Mouse (Mus musculus): ENCODE results near the gene Cldn5. TPM values are rescaled to one million over a fixed set of nuclear protein-coding genes. Genes with fewer than 3 reads are reported as not detected.

Gene Cldn5
- polyA plus RNA-seq, 1 experiment: 0.35 TPM

DNA sequence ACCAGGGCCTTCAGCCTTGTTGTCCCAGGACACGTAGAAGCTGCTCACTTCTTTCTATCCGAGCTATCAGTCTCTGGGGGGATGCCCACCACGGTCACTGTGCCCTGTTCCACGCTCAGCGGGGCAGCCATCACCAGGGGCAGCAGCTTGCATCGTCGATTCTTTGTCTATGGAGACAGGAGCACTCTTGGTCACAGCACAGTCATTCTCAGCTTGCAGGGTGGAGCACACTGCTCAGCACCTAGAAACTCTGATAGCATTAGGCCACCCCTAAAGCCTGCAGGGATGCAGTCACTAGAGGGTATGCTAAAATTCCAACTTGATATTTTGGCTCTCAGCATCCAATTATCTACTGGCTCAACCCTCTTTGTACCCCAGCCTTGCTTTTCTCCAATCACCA is 8.4 kb downstream of the Cldn5 start:
- Histone ChIP-seq H3K4me2 (ENCODE audit: low read depth) (no peak overlapping the region), H3K27me3 (ENCODE audit: control insufficient read depth, insufficient read depth, insufficient read length) (no peaks in the 10 kb centered on the region), H3K79me2 (ENCODE audit: control insufficient read depth, insufficient read depth) (no peaks in the 10 kb centered on the region), H3K4me3 (no peak overlapping the region), H3ac (ENCODE audit: control insufficient read depth, insufficient read length) (no peak overlapping the region), H3K36me3 (ENCODE audit: control insufficient read depth, insufficient read depth) (no peaks in the 10 kb centered on the region)
- TF ChIP-seq SRF (IDR thresholded peaks at IDR 0.05; ENCODE audit: control insufficient read depth, insufficient read length, low read depth) (no peak), CEBPB (IDR thresholded peaks at IDR 0.05; ENCODE audit: insufficient read depth, poor library complexity, severe bottlenecking) (no peak), TCF3 (IDR thresholded peaks at IDR 0.05; ENCODE audit: insufficient read length, low read depth) (no peak), TCF12 (IDR thresholded peaks at IDR 0.05; ENCODE audit: insufficient read depth, poor library complexity, severe bottlenecking) (no peak), USF1 (IDR thresholded peaks at IDR 0.05; ENCODE audit: low read depth) (no peak), POLR2AphosphoS2 (IDR thresholded peaks at IDR 0.05; ENCODE audit: insufficient read length, low read depth) (no peak), REST (IDR thresholded peaks at IDR 0.05; ENCODE audit: insufficient read depth, insufficient read length) (no peak), MYOG (IDR thresholded peaks at IDR 0.05; ENCODE audit: control insufficient read depth in 1 of 3, insufficient read depth in 1 of 3, insufficient read length in 2 of 3, low read depth in 2 of 3) (no peak), POLR2A (IDR thresholded peaks at IDR 0.05; ENCODE audit: insufficient read length, low read depth) (no peak), E2F4 (IDR thresholded peaks at IDR 0.05; ENCODE audit: insufficient read depth) (no peak), MAX (IDR thresholded peaks at IDR 0.05; ENCODE audit: low read depth) (no peak), MYOD1 (IDR thresholded peaks at IDR 0.05; ENCODE audit: control insufficient read depth in 1 of 3, insufficient read length in 2 of 3, low read depth in 2 of 3) (no peak)

DNA sequence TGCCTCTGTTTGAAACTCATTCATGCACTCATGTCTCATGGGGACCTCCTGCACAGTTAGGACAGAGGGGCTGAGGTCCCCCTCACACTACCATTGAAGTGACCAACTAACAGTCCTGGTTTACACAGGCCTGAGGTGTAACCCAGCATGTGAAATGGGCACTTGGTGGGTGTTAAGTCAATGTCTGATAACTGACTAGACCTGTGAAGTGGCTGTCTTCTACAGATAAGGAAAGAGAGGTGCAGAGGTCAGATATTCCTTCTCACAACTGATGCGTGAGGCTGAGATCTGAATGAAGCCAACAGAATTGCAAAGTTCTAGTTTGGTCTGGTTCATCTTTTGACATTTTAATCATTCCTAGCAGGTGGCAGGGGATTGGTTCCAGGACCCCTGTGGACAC is 8.8 kb downstream of the Cldn5 start:
- TF ChIP-seq TCF12 (IDR thresholded peaks at IDR 0.05; ENCODE audit: insufficient read depth, poor library complexity, severe bottlenecking): no peak
- TF ChIP-seq E2F4 (IDR thresholded peaks at IDR 0.05; ENCODE audit: insufficient read depth): no peak
- TF ChIP-seq POLR2A (IDR thresholded peaks at IDR 0.05; ENCODE audit: insufficient read length, low read depth): no peak
- no peak for TF ChIP-seq POLR2AphosphoS2 (IDR thresholded peaks at IDR 0.05; ENCODE audit: insufficient read length, low read depth)
- no peak for TF ChIP-seq TCF3 (IDR thresholded peaks at IDR 0.05; ENCODE audit: insufficient read length, low read depth)
- no peak for TF ChIP-seq REST (IDR thresholded peaks at IDR 0.05; ENCODE audit: insufficient read depth, insufficient read length)
- TF ChIP-seq MYOG (IDR thresholded peaks at IDR 0.05; ENCODE audit: control insufficient read depth in 1 of 3, insufficient read depth in 1 of 3, insufficient read length in 2 of 3, low read depth in 2 of 3): no peak
- TF ChIP-seq SRF (IDR thresholded peaks at IDR 0.05; ENCODE audit: control insufficient read depth, insufficient read length, low read depth): no peak
- no peak for TF ChIP-seq USF1 (IDR thresholded peaks at IDR 0.05; ENCODE audit: low read depth)
- no peak for TF ChIP-seq MYOD1 (IDR thresholded peaks at IDR 0.05; ENCODE audit: control insufficient read depth in 1 of 3, insufficient read length in 2 of 3, low read depth in 2 of 3)
- TF ChIP-seq CEBPB (IDR thresholded peaks at IDR 0.05; ENCODE audit: insufficient read depth, poor library complexity, severe bottlenecking): no peak
- no peaks in the 10 kb centered on the region for H3K36me3 ChIP-seq (ENCODE audit: control insufficient read depth, insufficient read depth)
- H3K4me2 ChIP-seq (ENCODE audit: low read depth): no peak overlapping the region
- H3ac ChIP-seq (ENCODE audit: control insufficient read depth, insufficient read length): no peak overlapping the region
- H3K79me2 ChIP-seq (ENCODE audit: control insufficient read depth, insufficient read depth): no peaks in the 10 kb centered on the region
- no peaks in the 10 kb centered on the region for H3K27me3 ChIP-seq (ENCODE audit: control insufficient read depth, insufficient read depth, insufficient read length)
- H3K4me3 ChIP-seq: no peak overlapping the region

DNA sequence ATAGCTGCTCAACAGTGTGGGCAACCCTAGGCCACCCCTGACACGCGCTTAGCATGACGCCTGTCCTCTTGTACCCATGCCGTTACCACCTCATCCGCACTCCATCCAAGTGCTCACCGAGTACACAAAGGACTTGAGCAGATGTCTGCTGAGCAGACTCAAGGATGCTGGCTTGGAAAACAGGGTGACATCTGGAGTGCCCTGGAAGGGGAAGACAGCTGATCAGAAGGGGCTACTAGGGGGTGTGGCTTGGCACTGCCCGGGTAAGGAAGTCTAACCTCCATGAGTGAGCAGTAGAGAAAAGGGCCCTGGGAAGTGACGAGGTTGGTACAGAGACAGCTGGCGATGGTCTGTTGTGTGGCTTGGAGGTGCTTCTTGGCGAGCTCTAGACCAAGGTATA is 10.0 kb downstream of the Cldn5 start:
- H3K36me3 ChIP-seq (ENCODE audit: control insufficient read depth, insufficient read depth): no peaks in the 10 kb centered on the region
- no peak overlapping the region for H3K4me3 ChIP-seq
- H3K27me3 ChIP-seq (ENCODE audit: control insufficient read depth, insufficient read depth, insufficient read length): no peaks in the 10 kb centered on the region
- H3K79me2 ChIP-seq (ENCODE audit: control insufficient read depth, insufficient read depth): no peaks in the 10 kb centered on the region
- H3K4me2 ChIP-seq (ENCODE audit: low read depth): no peak overlapping the region
- no peak overlapping the region for H3ac ChIP-seq (ENCODE audit: control insufficient read depth, insufficient read length)
- no peak for TF ChIP-seq MYOG (IDR thresholded peaks at IDR 0.05; ENCODE audit: control insufficient read depth in 1 of 3, insufficient read depth in 1 of 3, insufficient read length in 2 of 3, low read depth in 2 of 3)
- no peak for TF ChIP-seq SRF (IDR thresholded peaks at IDR 0.05; ENCODE audit: control insufficient read depth, insufficient read length, low read depth)
- TF ChIP-seq TCF12 (IDR thresholded peaks at IDR 0.05; ENCODE audit: insufficient read depth, poor library complexity, severe bottlenecking): no peak

DNA sequence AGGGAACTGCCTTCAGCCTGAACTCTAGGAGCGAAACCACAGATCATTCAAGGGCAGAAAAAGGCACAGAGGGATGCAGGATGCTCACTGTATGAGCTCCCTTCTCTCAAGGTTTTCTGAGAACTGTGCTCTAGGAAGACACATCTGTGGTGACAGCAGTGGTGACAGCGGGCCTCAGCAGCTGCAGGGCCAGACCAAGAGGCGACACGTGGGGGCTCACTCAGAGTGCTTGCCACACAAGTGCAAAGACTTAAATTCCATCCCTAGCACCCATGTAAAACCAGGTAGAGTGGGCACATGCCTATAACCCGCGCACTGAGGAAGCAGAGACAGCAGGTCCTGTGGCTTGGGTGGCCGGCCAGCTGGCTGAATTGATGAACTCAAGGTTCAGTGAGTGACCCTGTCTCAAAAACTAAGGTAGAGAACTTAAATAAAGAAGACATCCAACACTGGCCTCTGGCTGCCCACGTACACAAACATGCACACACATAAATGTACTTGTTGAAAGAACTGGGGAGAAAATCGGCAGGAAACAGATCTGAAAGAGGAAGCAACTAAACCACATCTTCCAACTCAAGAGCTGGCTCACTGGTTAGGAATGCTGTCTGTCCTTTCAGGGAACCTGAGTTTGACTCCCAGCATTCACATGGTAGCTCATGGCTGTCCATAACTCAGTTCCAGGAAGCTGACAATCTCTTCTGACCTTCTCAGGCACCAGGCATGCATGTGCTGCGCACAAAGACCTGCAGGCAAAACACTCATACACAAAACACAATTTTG is 12.2 kb downstream of the Cldn5 start:
- no peak overlapping the region for H3ac ChIP-seq (ENCODE audit: control insufficient read depth, insufficient read length)
- H3K79me2 ChIP-seq (ENCODE audit: control insufficient read depth, insufficient read depth): no peaks in the 10 kb centered on the region
- TF ChIP-seq POLR2AphosphoS2 (IDR thresholded peaks at IDR 0.05; ENCODE audit: insufficient read length, low read depth) (no peak), POLR2A (IDR thresholded peaks at IDR 0.05; ENCODE audit: insufficient read length, low read depth) (no peak), MYOD1 (IDR thresholded peaks at IDR 0.05; ENCODE audit: control insufficient read depth in 1 of 3, insufficient read length in 2 of 3, low read depth in 2 of 3) (peak in 1 of 3 experiments; percentile 52), SRF (IDR thresholded peaks at IDR 0.05; ENCODE audit: control insufficient read depth, insufficient read length, low read depth) (no peak), E2F4 (IDR thresholded peaks at IDR 0.05; ENCODE audit: insufficient read depth) (no peak), CEBPB (IDR thresholded peaks at IDR 0.05; ENCODE audit: insufficient read depth, poor library complexity, severe bottlenecking) (no peak), TCF12 (IDR thresholded peaks at IDR 0.05; ENCODE audit: insufficient read depth, poor library complexity, severe bottlenecking) (no peak), TCF3 (IDR thresholded peaks at IDR 0.05; ENCODE audit: insufficient read length, low read depth) (no peak), USF1 (IDR thresholded peaks at IDR 0.05; ENCODE audit: low read depth) (no peak), MYOG (IDR thresholded peaks at IDR 0.05; ENCODE audit: control insufficient read depth in 1 of 3, insufficient read depth in 1 of 3, insufficient read length in 2 of 3, low read depth in 2 of 3) (peak in 1 of 3 experiments; percentile 73), REST (IDR thresholded peaks at IDR 0.05; ENCODE audit: insufficient read depth, insufficient read length) (no peak), MAX (IDR thresholded peaks at IDR 0.05; ENCODE audit: low read depth) (no peak)
- no peak overlapping the region for H3K4me3 ChIP-seq
- no peaks in the 10 kb centered on the region for H3K36me3 ChIP-seq (ENCODE audit: control insufficient read depth, insufficient read depth)
- H3K27me3 ChIP-seq (ENCODE audit: control insufficient read depth, insufficient read depth, insufficient read length): no peaks in the 10 kb centered on the region
- H3K4me2 ChIP-seq (ENCODE audit: low read depth): peak overlapping the region; percentile 67
